Mouse (Mus musculus) adrenal gland, adult 8-10 months (tissue): ENCODE measurements around the gene Igsf21. TPM values are rescaled to one million over a fixed set of nuclear protein-coding genes. Genes with fewer than 3 reads are reported as not detected.

Experiments used
- DNase-seq: peaks from one replicate; pipeline ENCODE4 v3.0.0; 2022
- total RNA-seq, 4 experiments: library from RNA; stranded (reverse); gene quantifications; 2 replicates each; pipeline ENCODE4 v1.2.4; 2022

Gene Igsf21
- total RNA-seq, 4 experiments from 2014 or later: 0.46 to 1.7 (median 1.2) TPM

DNA sequence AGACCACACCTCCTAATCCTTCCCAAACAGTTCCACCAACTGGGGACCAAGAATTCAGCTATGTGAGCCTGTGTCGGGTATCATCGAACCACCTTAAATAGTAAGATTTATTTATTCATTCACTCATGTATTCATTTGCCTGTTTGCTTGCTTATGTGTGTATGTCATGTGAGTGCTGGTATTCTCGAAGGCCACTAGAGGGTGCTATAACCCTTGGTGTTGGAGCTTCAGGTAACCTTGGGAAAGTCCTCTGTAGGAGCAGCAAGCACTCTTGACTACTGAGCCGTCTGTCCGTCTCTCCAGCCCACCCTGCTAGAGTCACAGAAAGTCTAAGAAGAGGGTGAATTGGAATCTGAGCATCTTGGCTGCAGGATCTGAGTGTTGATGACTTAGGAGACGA is 103.4 kb downstream of the Igsf21 start:
- no peak for DNase-seq

GRCm38 (mm10) chr4:140140485-140140884 is 106.1 kb downstream of the Igsf21 start:
- DNase-seq: no peak

GRCm38 (mm10) chr4:140138846-140139245 is 107.7 kb downstream of the Igsf21 start:
- no peak for DNase-seq

DNA sequence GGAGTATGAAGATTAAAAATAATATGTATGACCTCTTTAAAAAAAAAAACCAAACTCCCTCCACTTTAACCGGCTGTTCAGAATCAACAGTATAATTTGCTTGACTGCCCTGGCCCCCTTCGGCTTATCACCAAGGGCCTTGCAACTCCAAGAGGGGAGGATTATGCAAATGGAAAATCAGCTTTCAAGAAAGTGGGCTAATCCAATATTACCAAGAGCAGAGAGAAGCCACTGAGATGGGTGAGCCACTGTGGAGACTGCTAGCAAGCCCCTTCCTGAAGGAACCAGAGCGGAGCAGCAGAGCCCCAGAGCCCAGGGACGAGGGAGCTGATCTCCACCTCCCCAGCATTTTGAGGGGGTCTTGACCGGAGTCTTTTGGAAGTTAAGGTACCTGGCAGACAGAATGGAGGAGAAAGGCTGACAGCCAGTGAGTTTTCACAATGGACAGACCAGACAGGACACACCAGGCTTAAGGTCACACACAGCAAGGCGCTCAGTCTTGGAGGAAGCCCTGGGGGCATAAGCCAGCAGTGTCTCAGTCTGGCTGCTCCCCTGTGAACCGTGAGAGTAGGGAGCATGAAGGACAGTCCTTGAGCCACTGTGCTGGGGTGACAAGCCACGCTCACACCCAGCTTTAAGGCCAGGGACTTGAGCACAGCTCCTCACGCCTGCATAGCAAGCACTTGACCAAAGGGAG is 114.8 kb downstream of the Igsf21 start:
- no peak for DNase-seq

DNA sequence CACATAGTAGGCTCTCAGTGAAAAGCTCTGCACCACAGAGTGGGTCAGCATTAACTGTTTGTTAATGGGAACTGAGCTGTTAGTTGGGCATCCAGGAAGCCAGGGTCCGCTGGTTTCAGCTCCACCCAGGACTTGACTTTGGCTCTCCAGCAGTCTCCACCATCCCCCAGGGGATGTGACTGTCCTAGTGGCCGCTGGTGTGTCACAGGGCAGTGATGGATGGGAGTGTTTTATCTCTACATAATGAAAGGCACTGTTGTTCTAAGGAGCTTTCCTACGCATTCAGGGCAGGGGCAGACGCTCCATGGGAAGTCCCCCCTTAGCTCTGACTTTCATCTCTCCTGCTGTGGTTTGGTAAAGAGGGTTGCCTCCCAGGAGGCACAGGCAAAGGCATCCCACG is 115.4 kb downstream of the Igsf21 start:
- DNase-seq: no peak

DNA sequence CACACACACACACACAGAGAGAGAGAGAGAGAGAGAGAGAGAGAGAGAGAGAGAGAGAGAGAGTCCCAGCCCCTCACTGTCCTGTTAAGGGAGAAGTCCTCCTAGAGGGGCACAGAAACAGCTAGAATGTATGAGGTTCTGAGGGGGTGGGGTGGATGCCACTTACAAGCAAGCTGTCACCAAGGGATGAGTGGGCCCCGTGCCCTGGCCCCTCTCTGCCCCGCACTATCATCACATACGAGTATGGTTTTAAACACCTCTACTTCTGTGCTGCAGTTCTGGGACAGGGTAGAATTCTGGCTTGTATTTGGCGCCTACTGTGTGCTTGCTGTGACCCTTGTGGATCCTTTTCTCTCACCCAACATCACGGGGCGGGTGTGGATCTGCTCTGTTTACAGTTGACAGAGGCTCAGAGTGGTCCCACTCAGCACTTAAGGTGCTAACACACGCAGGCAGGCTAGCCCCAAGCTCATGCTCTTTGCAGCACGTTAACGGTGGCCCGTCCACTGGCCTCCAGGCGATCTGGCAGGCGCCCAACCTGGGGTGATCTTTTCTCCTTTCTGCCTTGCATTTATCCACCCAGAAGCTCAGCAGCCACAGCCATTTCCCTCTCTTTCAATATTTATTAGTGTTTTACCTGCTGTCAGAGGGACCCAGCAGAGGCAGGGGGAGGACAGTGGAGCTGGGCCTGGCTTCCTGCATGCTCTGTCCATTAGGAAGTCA is 116.9 kb downstream of the Igsf21 start:
- no peak for DNase-seq

GRCm38 (mm10) chr4:140128116-140128515 is 118.5 kb downstream of the Igsf21 start:
- no peak for DNase-seq

GRCm38 (mm10) chr4:140125806-140126205 is 120.8 kb downstream of the Igsf21 start:
- no peak for DNase-seq

GRCm38 (mm10) chr4:140122534-140122933 is 124.0 kb downstream of the Igsf21 start:
- DNase-seq: no peak

DNA sequence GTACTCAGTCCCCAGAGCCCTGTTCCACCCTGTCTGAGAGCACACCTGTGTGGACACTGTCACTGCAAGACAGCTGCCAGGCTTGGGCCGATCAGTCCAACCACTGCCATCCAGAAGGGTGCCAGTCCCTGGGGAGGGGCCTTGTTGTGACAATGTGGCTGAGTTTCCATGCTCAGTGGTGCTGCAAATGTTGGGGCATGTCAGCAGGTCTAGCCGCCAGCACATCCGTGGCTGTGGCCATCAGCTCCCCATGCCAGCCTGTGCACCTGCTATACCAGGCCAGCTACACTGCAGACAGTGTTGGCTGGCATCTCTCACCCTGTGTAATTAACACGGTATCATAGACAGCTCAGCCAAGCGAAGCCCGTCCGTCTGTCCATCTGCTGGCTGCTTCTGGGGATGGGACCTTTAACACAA is 129.3 kb downstream of the Igsf21 start:
- DNase-seq: no peak

GRCm38 (mm10) chr4:140115756-140116155 is 130.8 kb downstream of the Igsf21 start:
- no peak for DNase-seq

- no peak for DNase-seq
Measured at GRCm38 (mm10) chr4:140115053-140115452, 131.5 kb downstream of the Igsf21 start.

- DNase-seq: no peak
Measured at GRCm38 (mm10) chr4:140113690-140114475, 132.7 kb downstream of the Igsf21 start.

DNA sequence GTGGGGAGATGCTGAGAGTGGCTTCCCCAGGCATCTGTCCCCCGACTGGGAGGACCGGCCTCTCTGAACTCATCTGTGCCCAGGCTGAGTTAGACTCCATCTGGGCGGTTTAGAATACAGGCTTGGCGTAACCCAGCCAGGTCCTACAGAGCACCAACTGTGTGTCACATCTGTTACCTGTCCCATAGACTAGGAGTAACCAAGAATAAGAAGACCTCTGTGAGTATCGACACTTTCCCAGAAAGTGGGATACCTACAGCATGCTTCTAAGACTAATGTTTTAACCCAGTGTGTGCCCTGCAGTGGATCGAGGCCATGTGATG is 137.0 kb downstream of the Igsf21 start:
- DNase-seq: no peak

- DNase-seq: no peak
Measured at GRCm38 (mm10) chr4:140108871-140109625, 137.5 kb downstream of the Igsf21 start.

DNA sequence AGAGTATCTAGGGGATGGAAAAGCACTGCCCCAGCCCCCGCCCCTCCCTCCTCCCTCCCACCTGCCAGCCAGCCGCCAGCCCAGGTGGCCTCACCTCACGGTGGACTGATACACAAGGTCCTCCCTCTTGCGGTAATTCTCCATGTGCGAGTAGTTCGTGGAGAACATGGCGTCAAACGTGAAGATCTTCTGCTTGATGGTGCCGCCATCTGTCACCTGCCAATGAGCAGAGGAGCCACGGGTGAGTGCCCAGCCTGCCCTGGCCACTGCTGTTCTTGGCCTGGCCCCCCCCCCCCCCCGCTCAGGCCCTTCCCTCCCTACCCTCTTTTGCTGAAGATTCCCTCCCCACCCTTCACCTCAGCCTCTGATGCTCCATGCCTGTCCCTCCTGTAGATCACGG is 139.4 kb downstream of the Igsf21 start:
- no peak for DNase-seq

DNA sequence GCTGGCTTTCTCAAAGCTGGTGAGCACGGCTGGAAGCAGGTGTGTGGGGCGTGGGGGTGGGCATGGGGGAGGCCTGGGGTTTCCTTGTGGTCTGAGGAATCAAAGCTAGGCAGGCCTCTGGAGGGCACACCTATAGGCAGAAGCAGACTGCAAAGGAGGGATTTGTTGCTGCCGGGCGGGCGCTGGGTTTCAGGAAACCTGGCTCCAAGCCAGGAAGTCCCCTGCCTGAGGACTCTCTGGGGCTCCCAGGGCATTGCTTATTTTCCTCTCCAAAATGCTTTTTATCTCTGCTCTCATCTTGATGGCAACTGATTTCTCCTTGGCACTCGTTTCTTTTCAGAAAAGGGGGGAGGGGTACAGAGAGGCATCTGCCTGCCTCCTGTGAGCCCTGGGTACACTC is 141.8 kb downstream of the Igsf21 start:
- DNase-seq: no peak

- DNase-seq: no peak
Measured at GRCm38 (mm10) chr4:140103341-140104027, 143.1 kb downstream of the Igsf21 start.

- no peak for DNase-seq
Measured at GRCm38 (mm10) chr4:140102581-140103200, 143.9 kb downstream of the Igsf21 start.

- no peak for DNase-seq
Measured at GRCm38 (mm10) chr4:140101106-140101505, 145.5 kb downstream of the Igsf21 start.

- DNase-seq: no peak
Measured at GRCm38 (mm10) chr4:140100141-140100540, 146.4 kb downstream of the Igsf21 start.

- DNase-seq: no peak
Measured at GRCm38 (mm10) chr4:140096283-140096682, 150.3 kb downstream of the Igsf21 start.
